ENCODE assay signal across 23 mouse cellular contexts in the genomic region with DNA sequence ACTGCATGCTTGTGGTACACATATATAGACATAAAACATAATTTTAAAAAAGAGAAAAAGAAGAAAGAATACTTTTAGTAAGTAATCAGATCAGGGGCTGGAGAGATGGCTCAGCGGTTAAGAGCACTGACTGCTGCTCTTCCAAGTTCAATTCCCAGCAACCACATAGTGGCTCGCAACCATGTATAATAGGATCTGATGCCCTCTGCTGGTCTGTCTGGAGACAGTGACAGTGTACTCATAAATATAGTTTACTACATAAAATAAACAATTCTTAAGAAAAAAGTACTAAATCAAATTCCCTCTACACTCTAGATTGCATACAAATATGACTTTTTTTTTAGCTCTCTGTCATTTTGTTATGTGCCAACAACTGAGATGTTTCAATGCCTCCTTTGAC. TPM values are rescaled to one million over a fixed set of nuclear protein-coding genes. Genes with fewer than 3 reads are reported as not detected.
DNase-seq lines count a peak whose midpoint lies in the region; ATAC-seq and TF ChIP-seq lines count a peak whose summit lies in the region.
"Had no signal": no experiment of that assay in that cellular context is flagged by ENCODE, and none has a peak within 500 bp of the region (broad histone marks: within the 10 kb centered on the region; RNA-seq: fewer than 3 reads in every experiment).

No protein-coding gene starts in this region.

- no peaks in the 10 kb centered on the region for H3K4me1 ChIP-seq in kidney, postnatal 0 days (replicated peaks; ENCODE audit: insufficient read depth, low read length)
- no peaks in the 10 kb centered on the region for H3K4me1 ChIP-seq in kidney, embryonic 16.5 days (ENCODE audit: insufficient read depth, low read length)
- no peaks in the 10 kb centered on the region for H3K4me1 ChIP-seq in lung, postnatal 0 days (ENCODE audit: insufficient read depth, low read depth, low read length)
- H3K4me1 ChIP-seq: embryonic facial prominence, embryonic 12.5 days; heart, embryonic 12.5 days; stomach, embryonic 15.5 days had no signal

- no peak overlapping the region for H3K4me3 ChIP-seq in kidney, postnatal 0 days (replicated peaks; ENCODE audit: low read depth, low read length)
- H3K4me3 ChIP-seq in kidney, embryonic 16.5 days (ENCODE audit: low read length), result no peak overlapping the region
- H3K4me3 ChIP-seq in lung, postnatal 0 days (ENCODE audit: low read depth, low read length), result no peak overlapping the region
- H3K4me3 ChIP-seq: embryonic facial prominence, embryonic 12.5 days; heart, embryonic 12.5 days; myocyte; stomach, embryonic 15.5 days had no signal

- WGBS in kidney, postnatal 0 days, result 98% methylated on average over 2 of the region's 2 CpGs
- WGBS in kidney, embryonic 16.5 days, result 94% methylated on average over 2 of the region's 2 CpGs
- 92% methylated on average over 2 of the region's 2 CpGs for WGBS in lung, postnatal 0 days

- DNase-seq in embryo, embryonic 10 days (ENCODE audit: low spot score), result peak; percentile 24
- no peak for DNase-seq in embryo, embryonic 10.5 days (ENCODE audit: low spot score)
- DNase-seq in kidney, postnatal 0 days (ENCODE audit: low spot score), result no peak
- no peak for DNase-seq in lung, postnatal 0 days (ENCODE audit: low spot score)
- no peak for DNase-seq in lung, postnatal 4 days
- DNase-seq in splenic B cell, adult 2 months (ENCODE audit: low read depth, low spot score), result peak; percentile 22
- DNase-seq in testis, postnatal 14 days (ENCODE audit: low spot score), result no peak
- DNase-seq: adrenal gland, postnatal 14 days; cerebellum, adult 9-10 months; heart, postnatal 10 days; kidney, adult 2 months; kidney, postnatal 14 days; lung, postnatal 14 days; midbrain, embryonic 14.5 days; thymus, adult 2 months; thymus, postnatal 4 days had no signal

- no peak for TF ChIP-seq EP300 in lung, postnatal 0 days (IDR thresholded peaks at IDR 0.05)

- ATAC-seq in kidney, postnatal 0 days (replicated peaks; ENCODE audit: low FRiP score, low read depth), result no peak
- no peak for ATAC-seq in kidney, embryonic 16.5 days (ENCODE audit: low FRiP score, low TSS enrichment)
- ATAC-seq in lung, postnatal 0 days, result no peak

- H3K27me3 ChIP-seq in kidney, postnatal 0 days (ENCODE audit: insufficient read depth, low read length), result no peaks in the 10 kb centered on the region
- no peaks in the 10 kb centered on the region for H3K27me3 ChIP-seq in kidney, embryonic 16.5 days (ENCODE audit: insufficient read depth, low read length)
- no peaks in the 10 kb centered on the region for H3K27me3 ChIP-seq in lung, postnatal 0 days (replicated peaks; ENCODE audit: insufficient read depth, low read length)
- H3K27me3 ChIP-seq in splenic B cell, adult 2 months (ENCODE audit: control insufficient read depth, insufficient read depth, low read length, poor library complexity, severe bottlenecking), result no peaks in the 10 kb centered on the region
- H3K27me3 ChIP-seq: CH12.LX; embryonic facial prominence, embryonic 12.5 days; heart, embryonic 12.5 days; stomach, embryonic 15.5 days had no signal

- H3K9ac ChIP-seq in kidney, postnatal 0 days (ENCODE audit: low read depth, low read length), result no peak overlapping the region
- no peak overlapping the region for H3K9ac ChIP-seq in kidney, embryonic 16.5 days (replicated peaks; ENCODE audit: low read length)
- H3K9ac ChIP-seq in lung, postnatal 0 days (replicated peaks; ENCODE audit: low read depth), result no peak overlapping the region
- H3K9ac ChIP-seq: embryonic facial prominence, embryonic 12.5 days; heart, embryonic 12.5 days; stomach, embryonic 15.5 days had no signal

- H3K9me3 ChIP-seq in kidney, postnatal 0 days (replicated peaks; ENCODE audit: low read length), result no peaks in the 10 kb centered on the region
- H3K9me3 ChIP-seq in kidney, embryonic 16.5 days (ENCODE audit: low read length), result no peaks in the 10 kb centered on the region
- no peaks in the 10 kb centered on the region for H3K9me3 ChIP-seq in lung, postnatal 0 days (ENCODE audit: low read length)
- H3K9me3 ChIP-seq: embryonic facial prominence, embryonic 12.5 days; heart, embryonic 12.5 days; stomach, embryonic 15.5 days had no signal

- no peak overlapping the region for H3K4me2 ChIP-seq in kidney, postnatal 0 days (ENCODE audit: low read length)
- no peak overlapping the region for H3K4me2 ChIP-seq in kidney, embryonic 16.5 days (replicated peaks; ENCODE audit: low read depth, low read length)
- no peak overlapping the region for H3K4me2 ChIP-seq in lung, postnatal 0 days (replicated peaks; ENCODE audit: low read depth, low read length)
- H3K4me2 ChIP-seq: embryonic facial prominence, embryonic 12.5 days; heart, embryonic 12.5 days; stomach, embryonic 15.5 days had no signal

- peaks cover 32% of the 10 kb centered on the region; the same call in 1 of the 2 replicates for H3K36me3 ChIP-seq in kidney, postnatal 0 days (ENCODE audit: insufficient read depth, low read length)
- peaks cover 40% of the 10 kb centered on the region for H3K36me3 ChIP-seq in kidney, embryonic 16.5 days (ENCODE audit: insufficient read depth, low read length)
- H3K36me3 ChIP-seq in lung, postnatal 0 days (ENCODE audit: insufficient read depth, low read length), result peaks cover 30% of the 10 kb centered on the region
- peaks cover 13% of the 10 kb centered on the region; the same call in 1 of the 2 replicates for H3K36me3 ChIP-seq in splenic B cell, adult 2 months (ENCODE audit: control insufficient read depth, insufficient read depth, low read length, poor library complexity, severe bottlenecking)

- H3K27ac ChIP-seq in kidney, postnatal 0 days, result no peak overlapping the region
- H3K27ac ChIP-seq in kidney, embryonic 16.5 days (ENCODE audit: low read length), result no peak overlapping the region
- H3K27ac ChIP-seq in lung, postnatal 0 days (ENCODE audit: low read length), result no peak overlapping the region
- H3K27ac ChIP-seq: embryonic facial prominence, embryonic 12.5 days; stomach, embryonic 15.5 days had no signal

- TF ChIP-seq CTCF in kidney, postnatal 0 days (IDR thresholded peaks at IDR 0.05; ENCODE audit: low read depth), result peak; percentile 38; the same call in 1 of the 2 replicates
- peak; percentile 26 for TF ChIP-seq CTCF in lung, postnatal 0 days (IDR thresholded peaks at IDR 0.05)

RNA-seq across cellular contexts. Expression of a gene that starts 12.6 kb away (rescaled TPM):
- 60.9 and 69.0 TPM in 2 replicates for polyA plus RNA-seq in kidney, postnatal 0 days (2015; fragmentation: Nextera tagmentation; extraction: Ambion mirVana)
- 121 and 125 TPM in 2 replicates for polyA plus RNA-seq in kidney, embryonic 16.5 days (2015; fragmentation: Nextera tagmentation; extraction: Ambion mirVana)
- 45.3 and 72.6 TPM in 2 replicates for polyA plus RNA-seq in lung, postnatal 0 days (2015; fragmentation: Nextera tagmentation; extraction: Ambion mirVana)

RNA-seq across cellular contexts. Expression of a gene that starts 36.4 kb away (rescaled TPM):
- polyA plus RNA-seq in kidney, postnatal 0 days (2015; fragmentation: Nextera tagmentation; extraction: Ambion mirVana), result 20.5 and 20.6 TPM in 2 replicates
- 40.8 and 44.4 TPM in 2 replicates for polyA plus RNA-seq in kidney, embryonic 16.5 days (2015; fragmentation: Nextera tagmentation; extraction: Ambion mirVana)
- 20.8 and 23.7 TPM in 2 replicates for polyA plus RNA-seq in lung, postnatal 0 days (2015; fragmentation: Nextera tagmentation; extraction: Ambion mirVana)
- polyA plus RNA-seq: cortical plate, adult 2 months had no signal

Comparison
In these comparisons a context has a peak if more than half of its experiments do, and no peak if none do; other contexts are left out.
1. DNase-seq: peak in embryo, embryonic 10 days (single experiment) and splenic B cell, adult 2 months (single experiment); none in embryo, embryonic 10.5 days (single experiment), kidney, postnatal 0 days (single experiment), lung, postnatal 0 days (single experiment), lung, postnatal 4 days (0 of 2) and testis, postnatal 14 days (single experiment).